Mouse (Mus musculus): ENCODE results near the gene Ndufaf2. TPM values are rescaled to one million over a fixed set of nuclear protein-coding genes. Genes with fewer than 3 reads are reported as not detected.

Gene Ndufaf2
- total and polyA plus RNA-seq, 3 experiments: 12.4 to 28.8 (median 23.3) TPM

DNA sequence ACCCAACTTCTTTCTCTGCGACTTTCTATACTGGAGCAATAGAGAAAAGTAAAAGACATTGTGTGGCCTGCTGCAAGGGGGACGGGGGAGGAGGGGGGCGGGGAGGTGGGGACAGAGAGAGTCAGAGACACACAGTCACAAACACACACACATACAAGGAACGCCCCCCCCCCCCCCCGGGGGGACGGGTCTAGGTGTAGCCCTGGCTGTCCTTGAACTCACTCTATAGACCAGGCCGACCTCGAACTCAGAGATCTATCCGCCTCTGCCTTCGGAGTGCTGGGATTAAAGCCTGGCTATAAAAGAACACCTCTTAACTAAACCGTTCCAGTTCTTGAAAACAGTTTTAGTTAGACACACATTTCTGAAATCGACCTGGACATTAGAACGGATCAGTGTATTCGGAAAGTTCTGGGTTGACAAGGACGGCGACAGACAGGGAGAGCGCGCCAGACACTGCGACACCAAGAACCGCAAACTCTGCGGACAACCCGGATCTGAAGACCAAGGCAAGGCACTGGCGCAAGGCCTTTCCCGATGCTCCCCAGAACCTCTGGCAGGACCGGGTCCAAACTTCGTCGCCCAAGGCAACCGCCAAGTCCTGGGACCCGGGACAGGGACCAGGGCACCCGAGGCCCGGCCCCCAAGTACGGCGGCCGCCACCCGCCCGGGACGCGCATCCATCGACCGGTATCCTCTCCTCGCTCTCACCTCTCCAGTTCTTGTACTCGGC, 525 bp downstream of the Ndufaf2 start:
- peak overlapping the region; percentile 39 for H3K27ac ChIP-seq

DNA sequence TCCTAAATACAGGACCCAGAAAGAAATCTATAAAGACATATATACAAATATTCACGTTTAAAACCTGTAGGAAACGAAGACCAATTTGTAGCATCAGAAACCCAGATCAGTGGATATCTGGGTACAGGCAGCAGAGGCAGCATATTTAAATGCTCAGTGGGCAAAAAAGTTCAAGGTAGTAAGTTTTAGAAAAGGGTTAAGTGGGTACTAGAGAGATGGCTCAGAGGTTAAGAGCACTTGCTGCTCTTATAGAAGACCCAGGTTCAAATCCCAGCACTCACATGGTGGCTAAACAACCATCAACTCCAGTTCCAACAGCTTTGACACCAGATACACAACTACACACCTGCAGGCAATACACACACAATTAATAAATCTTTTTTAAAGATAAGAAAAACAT, 1.3 kb downstream of the Ndufaf2 start:
- no peak for TF ChIP-seq EP300 (IDR thresholded peaks at IDR 0.05; ENCODE audit: insufficient read depth, low read depth, low read length)
- no peak for TF ChIP-seq CTCF (IDR thresholded peaks at IDR 0.05)
- no peaks in the 10 kb centered on the region for H3K4me1 ChIP-seq (ENCODE audit: control insufficient read depth, insufficient read depth, low read length)
- WGBS: 90% methylated on average over 2 of the region's 2 CpGs
- H3K4me3 ChIP-seq: no peak overlapping the region
- H3K27ac ChIP-seq: no peak overlapping the region
- no peak overlapping the region for H3K9ac ChIP-seq (ENCODE audit: low read depth, low read length)
- no peak for DNase-seq
- no peaks in the 10 kb centered on the region for H3K27me3 ChIP-seq (ENCODE audit: control insufficient read depth, insufficient read depth, low read length)
- intact Hi-C loops (cut with DNase I): no loop called here
- no peaks in the 10 kb centered on the region; the same call in 1 of the 2 replicates for H3K79me2 ChIP-seq (replicated peaks; ENCODE audit: control insufficient read depth, insufficient read depth, low read length)
- H3K36me3 ChIP-seq (ENCODE audit: control insufficient read depth, insufficient read depth, low read length): no peaks in the 10 kb centered on the region

More for the DNA sequence above, 525 bp downstream of the Ndufaf2 start:
- no peaks in the 10 kb centered on the region for H3K36me3 ChIP-seq (ENCODE audit: control insufficient read depth, insufficient read depth, low read length)
- H3K4me1 ChIP-seq (ENCODE audit: control insufficient read depth, insufficient read depth, low read length): no peaks in the 10 kb centered on the region
- H3K27me3 ChIP-seq (ENCODE audit: control insufficient read depth, insufficient read depth, low read length): no peaks in the 10 kb centered on the region
- peak overlapping the region; percentile 94 for H3K4me3 ChIP-seq
- H3K9ac ChIP-seq (ENCODE audit: low read depth, low read length): peak overlapping the region; percentile 54
- 3% methylated on average over 41 of the region's 42 CpGs for WGBS
- no peak for TF ChIP-seq CTCF (IDR thresholded peaks at IDR 0.05)
- TF ChIP-seq EP300 (IDR thresholded peaks at IDR 0.05; ENCODE audit: insufficient read depth, low read depth, low read length): no peak
- TF ChIP-seq POLR2A (IDR thresholded peaks at IDR 0.05; ENCODE audit: insufficient read depth, low read depth, low read length): no peak
- intact Hi-C loops (cut with DNase I): no loop called here
- no peak for DNase-seq
- H3K79me2 ChIP-seq (replicated peaks; ENCODE audit: control insufficient read depth, insufficient read depth, low read length): no peaks in the 10 kb centered on the region; the same call in 1 of the 2 replicates

DNA sequence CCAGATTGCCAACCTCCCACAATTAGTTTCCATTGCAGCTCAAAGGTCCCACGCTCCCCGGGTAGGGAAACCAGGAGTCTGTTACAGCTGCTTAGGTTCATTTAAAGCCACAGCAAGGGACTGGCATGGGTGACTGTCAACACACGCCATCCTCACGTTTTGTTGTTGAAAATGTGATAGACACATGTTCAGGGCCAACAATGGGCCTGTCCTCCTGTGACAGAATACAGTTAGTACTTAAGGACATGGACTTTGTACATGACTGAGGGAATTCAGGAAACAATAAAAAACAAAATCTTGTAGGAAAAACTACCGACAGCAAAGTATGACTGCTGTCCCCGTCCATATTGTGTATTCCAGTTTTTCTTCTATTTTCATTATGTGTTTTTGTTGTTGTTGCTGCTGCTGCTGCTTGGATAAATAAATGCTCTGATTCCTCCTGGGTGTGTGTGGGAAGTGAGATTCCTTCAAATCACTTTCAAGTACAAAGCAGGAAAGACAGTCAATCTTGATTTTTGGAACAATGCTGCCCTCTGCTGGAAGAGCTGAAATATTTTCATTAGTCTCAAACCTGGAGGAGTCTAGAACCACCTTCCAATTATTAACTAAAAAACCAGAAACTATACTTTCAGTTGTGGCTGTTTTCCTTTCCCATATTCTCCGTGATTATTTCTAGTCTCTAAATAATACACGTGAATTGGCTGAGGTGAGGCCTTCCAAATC, 5.6 kb downstream of the Ndufaf2 start:
- Histone ChIP-seq H3K27ac (peak overlapping the region; percentile 5; the same call in 1 of the 2 replicates), H3K4me1 (ENCODE audit: control insufficient read depth, insufficient read depth, low read length) (no peaks in the 10 kb centered on the region), H3K4me3 (no peak overlapping the region), H3K27me3 (ENCODE audit: control insufficient read depth, insufficient read depth, low read length) (no peaks in the 10 kb centered on the region), H3K36me3 (ENCODE audit: control insufficient read depth, insufficient read depth, low read length) (no peaks in the 10 kb centered on the region), H3K79me2 (replicated peaks; ENCODE audit: control insufficient read depth, insufficient read depth, low read length) (no peaks in the 10 kb centered on the region; the same call in 1 of the 2 replicates), H3K9ac (ENCODE audit: low read depth, low read length) (no peak overlapping the region)
- 42% methylated on average over 8 of the region's 8 CpGs for WGBS
- intact Hi-C loops (cut with DNase I): loop anchor here (1.0 to 5.0 kb wide), 7 partner anchors 26 to 971 kb away; partner anchors contain the start of gene Smim15
- TF ChIP-seq CTCF (IDR thresholded peaks at IDR 0.05) (peak; percentile 84), EP300 (IDR thresholded peaks at IDR 0.05; ENCODE audit: insufficient read depth, low read depth, low read length) (no peak)
- DNase-seq: no peak

DNA sequence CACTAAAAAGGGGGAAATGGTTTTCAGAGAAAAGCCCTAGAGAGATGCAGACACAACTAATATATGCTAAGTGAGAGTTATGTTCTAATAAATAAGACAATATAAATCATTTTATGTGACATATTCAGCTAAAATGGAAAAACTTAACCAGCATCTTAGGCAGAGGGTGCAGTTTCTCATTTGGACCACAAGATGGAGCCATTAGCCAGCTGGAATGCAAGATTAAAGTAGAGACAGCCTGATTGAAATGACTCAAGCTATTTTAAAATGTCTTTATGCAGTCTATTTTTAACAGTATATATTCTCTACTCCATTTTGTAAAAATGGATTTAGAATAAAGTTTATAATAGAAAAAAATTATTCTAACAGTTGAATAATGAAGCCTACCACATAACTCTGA, 6.6 kb downstream of the Ndufaf2 start:
- Histone ChIP-seq H3K27ac (no peak overlapping the region), H3K4me3 (no peak overlapping the region), H3K9ac (ENCODE audit: low read depth, low read length) (no peak overlapping the region), H3K79me2 (replicated peaks; ENCODE audit: control insufficient read depth, insufficient read depth, low read length) (no peaks in the 10 kb centered on the region; the same call in 1 of the 2 replicates), H3K36me3 (ENCODE audit: control insufficient read depth, insufficient read depth, low read length) (no peaks in the 10 kb centered on the region), H3K4me1 (ENCODE audit: control insufficient read depth, insufficient read depth, low read length) (no peaks in the 10 kb centered on the region), H3K27me3 (ENCODE audit: control insufficient read depth, insufficient read depth, low read length) (no peaks in the 10 kb centered on the region)
- TF ChIP-seq CTCF (IDR thresholded peaks at IDR 0.05): peak; percentile 92
- no peak for TF ChIP-seq POLR2A (IDR thresholded peaks at IDR 0.05; ENCODE audit: insufficient read depth, low read depth, low read length)
- intact Hi-C loops (cut with DNase I): loop anchor here (1.0 to 5.0 kb wide), 5 partner anchors 24 to 969 kb away; no protein-coding TSS in a partner anchor
- no peak for DNase-seq

DNA sequence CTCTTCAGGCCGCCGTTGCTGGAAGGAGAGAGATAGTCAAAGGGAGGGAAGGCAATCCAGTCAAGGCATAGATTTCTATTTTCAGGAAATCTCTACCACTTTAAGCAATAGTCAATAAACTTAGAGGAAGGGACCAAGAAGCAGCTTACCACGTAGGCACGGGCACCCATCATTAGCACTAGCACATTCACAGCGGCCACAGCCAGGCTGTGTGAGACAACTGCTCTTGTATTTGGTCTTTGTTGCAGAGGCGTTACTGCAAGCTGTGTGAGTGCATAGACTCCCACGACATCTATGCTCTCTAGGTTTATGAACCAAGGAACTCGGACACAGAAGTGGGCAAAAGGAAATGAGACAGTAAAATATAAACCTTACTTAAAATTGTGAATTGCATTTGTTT, 14.3 kb downstream of the Ndufaf2 start:
- no peak for DNase-seq
- H3K27me3 ChIP-seq (ENCODE audit: control insufficient read depth, insufficient read depth, low read length): no peaks in the 10 kb centered on the region
- H3K9ac ChIP-seq (ENCODE audit: low read depth, low read length): no peak overlapping the region
- no peaks in the 10 kb centered on the region for H3K36me3 ChIP-seq (ENCODE audit: control insufficient read depth, insufficient read depth, low read length)
- no peak for TF ChIP-seq POLR2A (IDR thresholded peaks at IDR 0.05; ENCODE audit: insufficient read depth, low read depth, low read length)
- no peak for TF ChIP-seq EP300 (IDR thresholded peaks at IDR 0.05; ENCODE audit: insufficient read depth, low read depth, low read length)
- no peak for TF ChIP-seq CTCF (IDR thresholded peaks at IDR 0.05)
- peaks cover 2% of the 10 kb centered on the region; the same call in 1 of the 2 replicates for H3K79me2 ChIP-seq (replicated peaks; ENCODE audit: control insufficient read depth, insufficient read depth, low read length)
- H3K4me3 ChIP-seq: no peak overlapping the region
- no peak overlapping the region for H3K27ac ChIP-seq
- H3K4me1 ChIP-seq (ENCODE audit: control insufficient read depth, insufficient read depth, low read length): no peaks in the 10 kb centered on the region
- 90% methylated on average over 8 of the region's 8 CpGs for WGBS
- intact Hi-C loops (cut with DNase I): no loop called here

DNA sequence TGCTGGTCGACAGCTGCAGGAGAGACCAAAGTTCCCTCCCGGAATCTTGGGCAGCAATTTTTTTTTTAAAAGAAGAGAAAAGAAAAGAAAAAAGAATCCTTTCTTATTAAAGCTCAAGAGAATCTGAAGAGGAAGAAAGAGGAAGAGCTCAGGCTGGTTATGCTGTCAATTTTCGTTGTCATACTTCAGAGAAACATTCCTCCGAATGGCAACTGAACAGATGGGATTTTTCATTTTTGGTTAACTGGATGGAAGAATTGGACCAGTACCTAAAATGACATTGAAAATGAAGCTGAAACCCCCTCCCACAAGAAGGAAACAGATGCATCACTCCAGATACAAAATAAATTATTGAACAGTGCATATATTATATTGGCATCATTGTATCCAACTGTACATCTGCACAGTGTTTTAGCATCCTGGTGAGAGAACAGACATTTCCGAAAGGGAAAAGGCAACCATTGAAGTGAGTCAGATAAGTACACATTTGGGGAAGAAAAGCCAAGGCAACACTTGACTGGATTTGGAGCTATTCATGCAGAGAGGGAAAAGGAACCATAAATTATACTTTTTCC, 19.9 kb downstream of the Ndufaf2 start:
- H3K36me3 ChIP-seq (ENCODE audit: control insufficient read depth, insufficient read depth, low read length): no peaks in the 10 kb centered on the region
- H3K27me3 ChIP-seq (ENCODE audit: control insufficient read depth, insufficient read depth, low read length): no peaks in the 10 kb centered on the region
- intact Hi-C loops (cut with DNase I): no loop called here
- WGBS: 78% methylated on average over 5 of the region's 5 CpGs
- H3K4me1 ChIP-seq (ENCODE audit: control insufficient read depth, insufficient read depth, low read length): no peaks in the 10 kb centered on the region
- H3K9ac ChIP-seq (ENCODE audit: low read depth, low read length): no peak overlapping the region
- H3K79me2 ChIP-seq (replicated peaks; ENCODE audit: control insufficient read depth, insufficient read depth, low read length): no peaks in the 10 kb centered on the region
- H3K27ac ChIP-seq: no peak overlapping the region
- no peak for DNase-seq
- no peak overlapping the region for H3K4me3 ChIP-seq
- TF ChIP-seq CTCF (IDR thresholded peaks at IDR 0.05) (no peak), EP300 (IDR thresholded peaks at IDR 0.05; ENCODE audit: insufficient read depth, low read depth, low read length) (no peak), POLR2A (IDR thresholded peaks at IDR 0.05; ENCODE audit: insufficient read depth, low read depth, low read length) (no peak)

Measured in heart, adult 2 months (tissue).